Mouse (Mus musculus) adipocyte (in vitro differentiated cells): Measurements from ENCODE around the gene Gm8882.
"Not testable (repeated sequence)": the region's sequence is repeated elsewhere in the genome, so short reads cannot be mapped to it uniquely, and the experiment has no call there.

Experiments used
- DNase-seq: peaks from one replicate; pipeline ENCODE4 v3.0.0-alpha.2; 2016; ENCODE audit warnings: low spot score

Gm8882 gene

DNA sequence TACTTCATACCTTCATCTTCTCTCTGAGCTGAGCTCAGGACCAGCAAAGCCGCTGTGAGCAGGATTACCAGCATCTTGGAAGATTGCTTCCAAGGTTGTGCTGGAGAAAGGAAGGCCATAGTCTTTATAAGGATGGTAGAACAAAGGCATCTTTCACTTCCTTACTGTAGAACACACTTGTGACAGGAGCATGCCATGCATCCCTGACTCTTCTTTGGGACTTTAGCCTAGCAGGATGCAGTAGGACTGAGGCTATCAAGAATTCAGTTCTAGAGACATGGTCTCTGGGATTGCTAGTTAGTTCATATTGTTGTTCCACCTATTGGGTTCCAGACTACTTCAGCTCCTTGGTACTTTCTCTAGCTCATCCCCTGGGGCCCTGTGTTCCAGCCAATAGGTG is at the start of gene Gm8882:
TSS of gene Gm8882 (minus strand) at position 101 of the 400 bp plus-strand sequence.
- DNase-seq, result not testable (repeated sequence)

DNA sequence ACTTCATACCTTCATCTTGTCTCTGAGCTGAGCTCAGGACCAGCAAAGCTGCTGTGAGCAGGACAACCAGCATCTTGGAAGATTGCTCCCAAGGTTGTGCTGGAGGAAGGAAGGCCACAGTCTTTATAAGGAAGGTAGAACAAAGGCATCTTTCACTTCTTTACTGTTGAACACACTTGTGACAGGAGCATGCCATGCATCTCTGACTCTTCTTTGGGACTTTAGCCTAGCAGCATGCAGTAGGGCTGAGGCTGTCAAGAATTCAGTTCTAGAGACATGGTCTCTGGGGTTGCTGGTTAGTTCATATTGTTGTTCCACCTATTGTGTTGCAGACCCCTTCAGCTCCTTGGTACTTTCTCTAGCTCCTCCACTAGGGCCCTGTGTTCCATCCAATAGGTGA is 49.3 kb downstream of the Gm8882 start, which contains the start of gene Prpmp5:
TSS of gene Prpmp5 (minus strand) at position 101 of the 400 bp plus-strand sequence.
- DNase-seq, result not testable (repeated sequence)
